Mouse (Mus musculus) heart, adult 2 months (tissue): ENCODE data around the gene Lao1. TPM values are rescaled to one million over a fixed set of nuclear protein-coding genes. Genes with fewer than 3 reads are reported as not detected.

ENCODE experiments used
- DNase-seq, 2 experiments: peaks; one replicate each; pipeline ENCODE4 v3.0.0; 2021
- H3K27ac ChIP-seq: fragments of 200-600 bp; 2 replicates; pipeline ENCODE4 v1.8.1; 2022
- H3K27me3 ChIP-seq: fragments of 200-500 bp; 2 replicates; pipeline ENCODE4 v1.6.1; 2012; ENCODE audit warnings: mild to moderate bottlenecking, low read length, inconsistent platforms, mixed read lengths; ENCODE audit not compliant: control insufficient read depth, insufficient read depth
- H3K36me3 ChIP-seq: fragments of 200-500 bp; 2 replicates; pipeline ENCODE4 v1.6.1; 2012; ENCODE audit warnings: low read length, inconsistent platforms; ENCODE audit not compliant: control insufficient read depth, insufficient read depth
- H3K4me1 ChIP-seq: fragments of 200-500 bp; 2 replicates; pipeline ENCODE4 v1.6.1; 2011; ENCODE audit warnings: low read length; ENCODE audit not compliant: control insufficient read depth, insufficient read depth
- H3K4me3 ChIP-seq: fragments of 200-600 bp; 2 replicates; pipeline ENCODE4 v1.8.1; 2022
- H3K79me2 ChIP-seq: fragments of 200-500 bp; replicated peaks from 2 replicates; pipeline ENCODE4 v1.6.1; 2012; ENCODE audit warnings: mild to moderate bottlenecking, inconsistent platforms, low read length, moderate library complexity, mixed read lengths; ENCODE audit not compliant: control insufficient read depth, insufficient read depth
- H3K9ac ChIP-seq: fragments of 200-500 bp; 2 replicates; pipeline ENCODE4 v1.6.1; 2012; ENCODE audit warnings: low read depth, mild to moderate bottlenecking, control low read depth, inconsistent platforms, low read length, mixed read lengths
- CTCF ChIP-seq: fragments of 200-600 bp; IDR thresholded peaks from 2 replicates; pipeline ENCODE4 v1.8.1; 2022; ENCODE audit warnings: antibody characterized with exemption, mild to moderate bottlenecking, moderate library complexity
- EP300 ChIP-seq: fragments of 200-500 bp; IDR thresholded peaks from 2 replicates; pipeline ENCODE4 v1.6.1; 2011; ENCODE audit warnings: low read depth, low read length, control low read depth; ENCODE audit not compliant: insufficient read depth
- POLR2A ChIP-seq: fragments of 200-500 bp; IDR thresholded peaks from 2 replicates; pipeline ENCODE4 v1.6.1; 2011; ENCODE audit warnings: mild to moderate bottlenecking, low read depth, low read length, control low read depth; ENCODE audit not compliant: insufficient read depth
- WGBS: fragments of 180-500 bp; shearing (Covaris S2); methylation state at CpG from one replicate; pipeline ENCODE4 v1.1.7; 2018; 5-methylcytosine and 5-hydroxymethylcytosine counted together
- intact Hi-C: fragments of 180-260 bp; cut with DNase I; formaldehyde crosslinking; loops from one replicate; pipeline ENCODE4 v1.15.1; 2025
- polyA plus RNA-seq: library from polyadenylated mRNA; depleted of rRNA; stranded (reverse); fragments of >200 nt; gene quantifications from 2 replicates; pipeline ENCODE4 v1.2.3, GENCODE M21; 2012
- total RNA-seq, 2 experiments: library from RNA; stranded (reverse); gene quantifications; 2 replicates each; pipeline ENCODE4 v1.2.3; 2021

The Lao1 gene
- total and polyA plus RNA-seq, 3 experiments: 0.20 to 0.42 TPM; not detected in 1

DNA sequence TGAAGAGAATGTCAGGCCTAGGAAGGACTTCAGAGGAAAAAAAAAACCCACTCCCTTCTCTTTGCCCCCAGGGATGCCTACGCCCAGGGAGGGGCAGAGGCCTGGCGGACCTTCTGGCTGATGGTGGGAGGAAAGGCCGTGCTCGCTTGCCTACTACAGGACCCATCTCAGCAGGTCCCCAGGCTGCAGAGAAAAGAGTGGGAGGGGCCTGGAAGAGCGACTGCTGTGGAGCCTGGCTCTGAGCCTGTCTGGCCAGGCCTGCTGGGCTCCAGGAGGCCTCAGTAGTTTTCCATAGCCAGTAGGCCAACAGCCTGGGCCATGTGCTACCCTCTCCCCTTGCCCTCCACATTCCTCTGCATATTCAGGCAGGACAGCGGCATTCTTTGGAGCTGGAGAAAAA is 47.1 kb downstream of the Lao1 start:
- H3K4me3 ChIP-seq: no peak overlapping the region
- 66% methylated on average over 6 of the region's 6 CpGs for WGBS
- intact Hi-C loops: no loop called here
- H3K79me2 ChIP-seq: no peaks in the 10 kb centered on the region
- H3K27me3 ChIP-seq: no peaks in the 10 kb centered on the region
- TF ChIP-seq EP300 (no peak), CTCF (no peak), POLR2A (no peak)
- no peak overlapping the region for H3K27ac ChIP-seq
- peak in 1 of 2 experiments; percentile 49 for DNase-seq
- H3K9ac ChIP-seq: no peak overlapping the region
- no peaks in the 10 kb centered on the region for H3K36me3 ChIP-seq
- no peaks in the 10 kb centered on the region for H3K4me1 ChIP-seq

DNA sequence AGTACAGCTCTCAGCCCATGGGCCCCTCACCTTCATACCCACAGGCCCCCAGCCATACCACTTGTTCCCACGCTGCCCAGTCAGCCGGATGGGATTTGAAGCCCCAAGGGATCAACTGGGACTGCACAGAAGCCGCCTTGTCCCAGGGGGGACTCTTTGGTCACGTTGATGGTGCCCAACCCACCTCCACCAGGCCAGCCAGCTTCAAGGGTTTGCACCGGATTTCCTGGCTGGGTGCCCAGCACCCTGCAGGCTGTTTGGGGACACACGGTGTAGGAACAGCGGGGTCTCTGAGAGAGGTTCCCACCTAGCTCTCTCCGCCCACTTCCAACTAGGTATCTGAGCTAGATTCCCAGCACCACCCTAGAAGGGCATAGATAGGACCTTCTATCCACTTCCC is 48.4 kb downstream of the Lao1 start:
- Histone ChIP-seq H3K27ac (no peak overlapping the region), H3K36me3 (no peaks in the 10 kb centered on the region), H3K9ac (no peak overlapping the region), H3K79me2 (no peaks in the 10 kb centered on the region), H3K4me3 (no peak overlapping the region), H3K27me3 (no peaks in the 10 kb centered on the region), H3K4me1 (no peaks in the 10 kb centered on the region)
- DNase-seq: no peak
- intact Hi-C loops: no loop called here
- 67% methylated on average over 8 of the region's 8 CpGs for WGBS
- TF ChIP-seq CTCF (no peak), EP300 (no peak), POLR2A (no peak)

DNA sequence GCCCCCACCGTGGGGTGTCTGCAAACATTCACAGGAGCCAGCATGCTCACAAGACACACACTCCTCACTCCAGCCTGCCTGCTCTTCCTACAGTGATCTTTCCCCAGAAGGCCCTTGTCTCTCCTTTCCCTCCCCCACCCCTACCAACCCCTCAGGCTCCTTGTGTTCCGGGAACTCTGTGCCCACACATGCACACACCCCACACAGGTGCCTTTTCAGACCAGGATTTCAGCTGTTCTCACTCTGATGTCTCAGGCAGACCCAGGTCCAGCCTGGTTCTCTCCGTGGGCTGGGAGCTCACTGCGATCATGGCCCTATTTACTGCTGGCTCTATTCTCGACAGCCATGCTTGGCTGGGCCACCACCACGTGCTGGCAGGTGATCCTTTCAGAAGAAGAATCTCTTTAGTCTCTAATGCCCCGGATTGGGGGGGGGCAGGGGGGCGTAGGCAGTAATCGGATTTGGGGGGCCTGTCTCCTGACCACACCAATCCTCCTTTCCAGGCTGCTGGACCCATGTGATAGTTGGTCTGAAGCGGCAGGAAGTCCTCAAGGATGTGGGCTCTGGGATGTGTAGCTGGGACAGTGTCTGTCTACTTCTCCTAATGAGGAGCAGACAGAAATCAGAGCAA is 49.8 kb downstream of the Lao1 start:
- H3K27ac ChIP-seq: no peak overlapping the region
- no peaks in the 10 kb centered on the region for H3K79me2 ChIP-seq
- TF ChIP-seq POLR2A (no peak), EP300 (no peak), CTCF (no peak)
- WGBS: 76% methylated on average over 10 of the region's 10 CpGs
- H3K9ac ChIP-seq: no peak overlapping the region
- intact Hi-C loops: no loop called here
- no peak overlapping the region for H3K4me3 ChIP-seq
- no peaks in the 10 kb centered on the region for H3K4me1 ChIP-seq
- no peaks in the 10 kb centered on the region for H3K27me3 ChIP-seq
- no peaks in the 10 kb centered on the region for H3K36me3 ChIP-seq
- no peak for DNase-seq

DNA sequence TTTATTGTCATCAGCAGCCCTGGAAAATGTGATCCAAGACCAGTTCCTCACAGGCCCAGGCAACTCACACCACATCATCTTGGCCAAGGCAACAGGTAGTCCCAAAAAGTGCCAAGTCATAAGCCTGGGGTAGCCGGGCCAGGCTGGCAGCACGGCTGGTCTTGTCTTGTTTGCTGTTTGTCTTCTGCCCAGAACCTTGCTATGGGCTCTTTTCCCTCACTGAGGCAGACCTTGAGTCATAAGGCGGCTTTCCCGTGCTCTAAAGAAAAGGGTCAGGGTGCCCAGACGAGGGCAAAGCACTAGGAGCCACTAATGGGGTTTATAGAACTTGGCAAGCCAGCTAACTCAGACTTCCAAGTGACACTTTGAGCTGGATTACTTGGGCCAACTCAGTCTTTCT is 51.7 kb downstream of the Lao1 start:
- no peak for DNase-seq
- no peak for TF ChIP-seq EP300
- no peak for TF ChIP-seq CTCF
- TF ChIP-seq POLR2A: no peak
- no peaks in the 10 kb centered on the region for H3K36me3 ChIP-seq
- H3K9ac ChIP-seq: no peak overlapping the region
- no peaks in the 10 kb centered on the region for H3K79me2 ChIP-seq
- no peak overlapping the region for H3K27ac ChIP-seq
- intact Hi-C loops: no loop called here
- H3K4me1 ChIP-seq: no peaks in the 10 kb centered on the region
- H3K27me3 ChIP-seq: no peaks in the 10 kb centered on the region
- WGBS: 87% methylated on average over 5 of the region's 5 CpGs
- H3K4me3 ChIP-seq: no peak overlapping the region

DNA sequence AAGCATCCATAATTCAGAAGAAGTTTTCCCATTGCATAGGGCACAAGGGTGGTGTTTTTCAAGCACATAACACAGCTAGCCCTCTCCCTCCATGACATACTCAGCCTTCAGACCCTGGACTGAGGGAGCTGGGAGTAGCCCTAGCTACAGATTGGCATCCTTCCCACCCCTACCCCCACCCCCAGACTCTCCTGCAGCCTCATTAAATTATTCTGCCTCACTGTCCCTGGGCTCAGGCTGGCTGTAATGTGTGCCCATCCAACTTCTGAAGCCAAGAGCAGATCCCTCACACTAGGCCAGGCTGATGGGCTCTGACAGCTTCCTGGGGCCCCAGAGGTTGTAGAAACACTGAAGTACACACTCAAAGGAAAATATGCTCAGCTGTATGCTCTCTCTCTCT is 53.6 kb downstream of the Lao1 start:
- H3K9ac ChIP-seq: no peak overlapping the region
- TF ChIP-seq CTCF (no peak), EP300 (no peak), POLR2A (no peak)
- no peak overlapping the region for H3K27ac ChIP-seq
- no peak for DNase-seq
- H3K79me2 ChIP-seq: no peaks in the 10 kb centered on the region
- H3K4me3 ChIP-seq: no peak overlapping the region
- H3K36me3 ChIP-seq: no peaks in the 10 kb centered on the region
- intact Hi-C loops: no loop called here
- no peaks in the 10 kb centered on the region; the same call in 1 of the 2 replicates for H3K4me1 ChIP-seq
- H3K27me3 ChIP-seq: no peaks in the 10 kb centered on the region

DNA sequence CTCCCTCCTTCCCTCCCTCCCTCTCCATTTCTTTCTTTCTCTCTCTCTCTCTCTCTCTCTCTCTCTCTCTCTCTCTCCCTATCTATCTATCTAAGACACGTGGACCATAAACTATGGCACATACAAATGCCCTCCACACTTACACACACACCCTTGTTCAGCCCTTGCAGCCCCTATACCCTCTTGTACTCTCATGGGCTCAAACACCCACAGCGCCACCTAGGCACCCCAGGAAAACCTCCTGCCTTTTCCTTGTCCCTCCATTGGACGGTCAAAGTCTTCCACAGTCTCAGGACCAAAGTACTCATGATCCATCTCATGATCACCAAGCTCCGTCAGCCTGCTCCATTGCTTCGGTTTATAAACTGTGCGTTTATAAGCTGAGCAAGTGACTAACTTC is 54.2 kb downstream of the Lao1 start:
- no peaks in the 10 kb centered on the region; the same call in 1 of the 2 replicates for H3K4me1 ChIP-seq
- TF ChIP-seq EP300 (no peak), POLR2A (no peak), CTCF (no peak)
- no peaks in the 10 kb centered on the region for H3K36me3 ChIP-seq
- no peaks in the 10 kb centered on the region for H3K27me3 ChIP-seq
- H3K4me3 ChIP-seq: no peak overlapping the region
- no peaks in the 10 kb centered on the region for H3K79me2 ChIP-seq
- no peak overlapping the region for H3K9ac ChIP-seq
- intact Hi-C loops: no loop called here
- WGBS: 70% methylated on average over 6 of the region's 6 CpGs
- H3K27ac ChIP-seq: no peak overlapping the region
- DNase-seq: no peak
